Mouse (Mus musculus): ENCODE measurements around the gene Cd93.

Cd93 gene

DNA sequence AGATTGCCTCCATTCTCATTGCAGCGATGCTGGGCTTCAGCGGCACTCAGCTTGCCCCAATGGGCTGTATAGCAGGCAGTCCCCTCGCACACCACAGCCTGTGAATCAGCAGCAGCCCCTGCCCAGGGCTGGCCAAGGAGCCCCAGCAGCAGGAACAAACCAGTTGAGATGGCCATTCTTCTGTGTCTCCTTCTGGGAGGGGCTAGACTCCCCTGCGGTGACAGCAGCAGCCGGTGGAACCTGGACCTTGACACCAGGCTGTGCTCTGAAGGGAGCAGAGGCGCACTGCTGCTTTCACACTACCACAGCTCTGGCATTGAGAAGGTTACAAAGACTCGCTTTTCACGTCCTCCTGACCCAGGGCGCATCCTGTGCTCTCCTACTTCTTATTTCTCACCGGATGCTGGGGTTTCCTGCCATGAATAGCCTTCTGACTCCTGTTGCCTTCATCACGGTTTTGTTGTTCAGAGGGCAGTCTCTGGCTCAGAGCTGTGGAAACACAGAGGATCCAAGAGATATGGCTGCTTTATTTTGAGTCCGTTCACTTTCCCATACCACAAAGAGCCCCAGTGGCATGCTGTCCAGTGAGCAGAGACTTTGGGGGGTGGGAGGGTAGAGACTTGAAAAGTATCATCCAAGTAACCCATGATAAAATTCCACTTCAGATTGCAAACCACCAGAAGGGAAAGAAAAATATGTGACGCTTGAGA is at the start of gene Cd93:
Cd93 (minus strand) TSS at position 315 of the 710 bp plus-strand sequence.
- no peak for DNase-seq (ENCODE audit: low spot score in 2 of 2)

DNA sequence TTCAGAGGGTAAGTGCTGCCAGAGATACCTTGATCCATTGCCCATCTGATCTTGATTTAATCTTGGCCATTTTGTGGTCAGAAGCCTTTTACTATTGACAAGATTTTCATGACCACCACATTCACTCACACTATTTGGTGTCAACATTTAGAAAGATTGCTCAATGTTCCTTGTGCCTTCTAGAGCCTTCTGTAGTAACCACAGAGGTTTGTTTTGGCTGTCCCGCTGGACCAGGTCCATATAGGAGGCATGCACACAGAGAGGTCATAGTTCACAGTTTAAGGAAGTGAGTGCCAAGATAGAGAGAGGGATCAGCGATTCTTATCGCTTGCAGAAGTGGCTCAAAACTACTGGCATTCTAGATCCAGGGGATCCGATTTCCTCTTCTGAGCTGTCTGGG is 48.7 kb upstream of the Cd93 start:
- DNase-seq (ENCODE audit: low spot score in 2 of 2), result no peak

DNA sequence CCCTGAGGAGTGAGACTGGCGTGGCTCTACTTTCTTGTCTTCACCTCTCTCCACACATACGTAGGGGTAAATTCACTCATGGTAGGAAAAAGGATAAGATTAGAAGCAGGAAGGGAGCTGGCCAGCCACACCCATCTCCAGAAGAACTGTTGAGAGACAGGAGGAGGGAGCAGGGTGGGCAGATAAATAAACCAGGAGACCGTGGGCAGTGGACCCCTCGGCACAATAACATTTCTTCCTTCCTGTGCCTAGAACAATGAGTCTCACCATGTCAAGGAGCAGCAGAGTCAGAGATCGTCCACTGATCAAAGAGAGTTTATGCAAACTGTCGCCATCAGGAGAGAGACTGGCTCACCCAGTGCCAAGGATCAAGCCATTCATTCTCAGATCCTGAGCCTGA is 46.8 kb upstream of the Cd93 start:
- no peak for DNase-seq (ENCODE audit: low spot score in 2 of 2)

DNA sequence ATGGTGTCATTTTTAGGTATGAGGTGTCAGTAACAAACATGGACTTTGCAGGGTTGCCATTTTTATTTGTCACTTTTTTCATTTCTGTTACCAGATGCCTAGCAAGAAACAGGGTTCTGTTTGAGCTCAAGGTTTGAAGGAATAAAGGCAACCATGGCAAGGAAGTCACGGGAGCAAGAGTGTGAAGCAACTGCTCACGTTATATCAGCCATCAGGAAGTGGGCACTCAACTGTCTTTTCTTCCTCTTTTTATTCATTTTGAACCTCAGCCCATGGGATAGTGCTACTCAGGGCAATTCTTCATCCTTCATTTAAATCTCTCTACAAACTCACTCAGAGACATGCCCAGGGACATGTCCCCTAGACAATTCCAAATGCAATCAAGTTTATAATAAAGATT is 45.5 kb upstream of the Cd93 start:
- DNase-seq (ENCODE audit: low spot score in 2 of 2), result no peak

DNA sequence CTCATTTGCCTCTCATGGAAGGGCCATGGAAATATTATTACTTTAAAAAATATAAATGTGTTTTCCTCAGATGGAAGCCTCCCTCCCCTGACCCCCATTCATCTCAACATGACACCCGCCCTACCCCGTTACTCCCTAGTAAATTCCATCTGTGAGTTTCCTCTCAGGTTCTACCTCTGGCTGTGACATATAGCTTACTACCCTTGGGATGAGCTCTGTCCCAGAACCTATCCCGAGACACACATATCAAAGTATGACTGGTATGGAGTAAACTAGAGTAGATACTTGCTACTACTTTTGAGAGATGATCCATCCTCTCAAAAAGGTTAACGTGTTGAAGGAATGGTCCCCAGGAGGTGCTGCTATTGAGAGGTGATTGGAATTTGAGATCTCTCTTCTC is 42.2 kb upstream of the Cd93 start:
- DNase-seq (ENCODE audit: low spot score in 2 of 2), result no peak

DNA sequence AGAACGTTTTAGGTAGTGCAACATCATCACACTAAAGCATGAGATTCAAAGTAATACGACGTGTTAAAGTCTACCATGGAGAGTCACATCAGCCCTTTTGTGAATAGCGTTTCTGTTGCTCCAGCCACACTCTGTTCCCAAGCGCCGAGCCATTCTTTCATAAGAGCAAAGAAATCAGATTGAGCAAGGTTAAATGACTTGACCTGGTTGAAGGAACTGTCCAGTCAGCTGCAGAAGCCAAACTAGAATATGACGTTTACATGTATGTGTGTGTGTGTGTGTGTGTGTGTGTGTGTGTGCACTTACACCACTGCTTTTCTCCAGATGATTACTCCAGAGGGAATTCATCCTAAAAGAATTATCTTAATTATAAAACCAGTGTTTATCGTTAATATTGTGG is 37.0 kb upstream of the Cd93 start:
- no peak for DNase-seq (ENCODE audit: low spot score in 2 of 2)

DNA sequence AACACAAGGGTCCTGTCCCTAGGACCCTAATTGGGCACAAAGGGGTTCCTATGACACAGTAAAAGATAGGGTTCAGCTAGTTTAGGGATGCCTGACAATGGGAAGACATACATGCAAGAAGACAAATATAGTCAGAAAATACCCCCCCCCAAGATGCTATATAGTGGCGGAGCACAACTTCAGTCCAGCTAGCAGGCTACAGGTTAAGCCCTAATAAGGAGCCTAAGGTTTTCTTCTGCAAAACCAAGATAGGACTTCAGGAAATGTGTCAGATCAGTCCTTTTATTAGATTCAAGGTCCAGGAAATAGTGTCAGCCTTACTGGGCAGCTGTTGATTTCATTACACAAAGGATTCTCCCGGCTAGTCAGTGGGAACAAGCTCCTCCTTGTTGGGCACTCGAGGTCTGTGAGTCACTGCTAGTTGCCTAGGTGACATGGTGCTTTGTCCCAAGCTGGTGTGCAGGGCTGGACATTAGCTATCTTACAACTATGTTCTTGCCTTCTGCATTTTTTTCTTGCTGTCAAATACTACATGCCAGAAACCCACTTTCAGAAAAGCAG is 34.9 kb upstream of the Cd93 start:
- peak; percentile 8 to 10 for DNase-seq (ENCODE audit: low spot score in 2 of 2)

DNA sequence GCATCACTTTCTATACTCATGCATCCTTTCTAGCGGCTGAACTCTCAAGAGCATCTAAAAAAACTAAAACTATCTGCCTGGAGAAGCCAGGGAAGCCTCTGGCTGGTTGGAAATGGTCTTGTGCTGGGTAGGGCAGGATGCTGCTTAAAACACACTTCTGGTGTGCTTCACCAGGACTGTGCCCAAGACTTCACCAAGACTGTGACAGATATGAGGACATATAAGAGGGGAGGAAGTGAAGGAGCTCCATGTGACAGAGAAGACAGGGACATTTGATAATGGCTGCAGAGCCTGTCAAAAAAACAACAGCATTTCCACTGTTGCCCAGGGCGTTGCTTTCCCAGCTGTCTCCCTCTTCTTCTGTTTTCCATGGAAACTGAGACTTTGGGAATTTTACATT is 34.0 kb upstream of the Cd93 start:
- DNase-seq (ENCODE audit: low spot score in 2 of 2), result no peak

DNA sequence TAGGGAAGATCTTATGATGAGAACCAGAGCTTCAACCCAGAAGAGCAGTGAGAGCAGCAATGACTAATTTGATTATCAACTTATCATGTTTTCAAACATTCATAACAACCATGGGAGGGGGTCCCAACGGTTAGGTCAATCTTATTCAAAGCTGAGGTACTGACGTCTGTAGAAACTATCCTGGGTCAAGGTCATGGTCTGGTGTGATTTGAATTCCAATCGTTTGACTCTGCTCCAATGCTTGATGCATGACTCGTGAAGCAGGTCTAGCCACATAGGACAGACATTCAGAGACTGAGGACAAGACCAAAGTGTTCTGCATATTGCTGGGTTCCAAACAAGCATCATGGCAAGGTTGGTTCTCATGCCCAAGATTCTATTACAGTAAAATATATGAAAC is 33.2 kb upstream of the Cd93 start:
- no peak for DNase-seq (ENCODE audit: low spot score in 2 of 2)

DNA sequence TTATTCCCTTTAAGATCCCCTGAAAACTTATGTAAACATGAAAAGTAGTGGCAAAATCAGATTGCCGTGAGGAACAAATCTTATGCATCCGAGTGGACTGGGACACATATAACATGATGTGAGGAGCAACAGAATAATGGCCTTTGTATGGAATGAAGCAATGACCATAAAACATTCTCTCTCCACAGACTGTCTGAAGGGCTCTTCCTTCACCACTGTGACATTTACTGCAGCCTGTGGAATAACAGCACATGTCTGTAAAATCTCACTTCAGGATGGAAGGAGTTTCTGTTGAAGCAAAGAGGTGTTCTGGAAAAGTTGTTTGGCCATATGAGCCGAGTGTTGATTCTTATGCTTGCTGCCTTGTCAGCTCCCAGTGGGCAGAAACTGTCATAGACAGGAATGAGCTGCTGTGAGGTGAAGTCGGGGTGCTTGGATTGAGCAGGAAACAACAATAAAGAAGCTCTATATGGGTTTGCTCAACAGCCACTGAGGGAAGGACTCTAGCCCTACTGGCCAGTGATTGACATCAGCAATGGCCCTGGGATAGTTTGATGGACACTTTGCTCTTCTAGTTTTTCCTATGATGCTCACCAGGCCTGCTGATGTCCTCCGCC is 32.6 kb upstream of the Cd93 start:
- DNase-seq (ENCODE audit: low spot score in 2 of 2), result no peak

DNA sequence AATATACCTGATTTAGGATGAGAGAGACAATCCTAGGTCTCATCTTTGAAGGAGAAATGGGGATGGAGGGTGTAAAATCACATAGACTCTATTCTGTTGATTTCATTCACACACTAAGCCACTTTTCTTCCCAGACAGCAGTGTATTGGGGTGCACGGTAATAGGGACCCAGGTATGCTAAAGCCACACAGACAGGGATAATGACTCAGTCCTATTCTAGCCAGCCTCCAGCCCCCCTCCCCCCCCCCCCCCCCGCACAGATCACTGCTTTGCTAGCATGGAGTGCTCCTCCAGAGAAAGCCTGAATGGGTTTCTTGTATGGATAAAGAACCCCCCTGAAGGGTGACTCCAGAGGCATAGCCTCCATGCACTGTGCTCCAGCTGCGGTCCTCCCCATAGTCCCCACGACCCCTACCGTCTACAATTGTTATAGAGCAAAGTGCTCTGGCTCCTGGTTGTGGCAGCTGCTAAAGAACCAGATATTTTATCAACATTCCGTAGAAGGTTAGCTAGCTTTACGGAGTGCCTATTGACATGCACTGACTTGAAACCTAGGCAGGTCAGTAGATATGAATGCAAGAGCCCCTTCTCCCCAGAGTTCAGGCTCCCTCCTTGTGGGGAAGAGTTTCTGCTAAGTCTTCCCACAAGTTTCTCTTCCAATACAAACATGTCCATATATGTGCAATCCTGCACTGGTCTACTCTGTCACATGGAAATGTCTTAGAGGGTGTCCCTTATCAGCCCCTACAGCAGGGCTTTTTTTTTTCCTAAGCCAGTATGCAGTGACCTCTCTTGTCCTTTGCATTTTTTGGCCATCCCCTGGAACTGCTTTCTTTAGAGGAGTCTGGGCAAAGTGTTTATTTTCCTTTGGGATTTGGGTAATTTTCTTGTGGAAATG is 26.2 kb upstream of the Cd93 start:
- DNase-seq (ENCODE audit: low spot score in 2 of 2), result no peak

DNA sequence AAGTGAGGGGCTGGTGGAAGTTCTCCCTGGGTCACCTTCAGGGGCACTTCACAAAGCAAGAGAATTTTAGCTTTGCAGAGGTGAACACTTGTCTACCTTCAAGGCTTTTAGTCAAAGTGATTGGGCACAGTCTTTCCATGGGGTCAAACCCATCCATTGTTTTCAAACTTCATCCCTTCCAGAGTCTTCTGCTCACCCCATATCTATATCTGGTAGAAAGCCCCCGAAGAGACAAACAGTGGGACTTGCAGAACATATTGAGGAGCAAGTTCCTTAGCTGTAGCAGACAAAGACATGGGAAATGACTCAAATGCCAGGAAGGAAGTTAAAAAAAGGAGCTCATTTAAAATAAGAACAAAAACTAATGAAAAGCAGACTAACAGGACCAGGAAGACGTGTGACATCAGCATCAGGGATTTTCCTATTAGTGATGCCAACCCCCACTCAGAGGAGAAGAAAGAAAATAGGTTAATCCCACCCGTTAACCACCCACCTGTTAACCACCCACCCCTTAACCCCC is 24.6 kb upstream of the Cd93 start:
- no peak for DNase-seq (ENCODE audit: low spot score in 2 of 2)

DNA sequence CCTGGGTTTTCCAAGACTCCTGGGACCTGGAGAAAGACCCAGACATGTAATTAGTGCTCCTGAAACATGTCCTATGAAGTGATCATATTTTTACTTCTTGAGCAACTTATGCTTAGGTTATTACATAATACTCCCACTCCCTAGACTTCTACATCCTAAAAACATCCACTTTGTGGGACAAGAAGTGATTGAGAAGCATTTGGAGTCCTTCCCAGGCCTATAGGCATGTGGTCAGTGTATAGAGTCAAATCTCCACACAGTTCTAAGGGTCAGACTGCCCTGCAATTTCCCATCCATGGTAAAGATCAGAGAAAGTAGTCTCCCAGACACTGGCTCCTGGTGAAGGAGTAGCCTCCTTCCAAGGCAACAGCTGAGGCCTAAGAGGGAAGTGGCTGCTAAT is 12.0 kb upstream of the Cd93 start:
- DNase-seq (ENCODE audit: low spot score in 2 of 2), result no peak

DNA sequence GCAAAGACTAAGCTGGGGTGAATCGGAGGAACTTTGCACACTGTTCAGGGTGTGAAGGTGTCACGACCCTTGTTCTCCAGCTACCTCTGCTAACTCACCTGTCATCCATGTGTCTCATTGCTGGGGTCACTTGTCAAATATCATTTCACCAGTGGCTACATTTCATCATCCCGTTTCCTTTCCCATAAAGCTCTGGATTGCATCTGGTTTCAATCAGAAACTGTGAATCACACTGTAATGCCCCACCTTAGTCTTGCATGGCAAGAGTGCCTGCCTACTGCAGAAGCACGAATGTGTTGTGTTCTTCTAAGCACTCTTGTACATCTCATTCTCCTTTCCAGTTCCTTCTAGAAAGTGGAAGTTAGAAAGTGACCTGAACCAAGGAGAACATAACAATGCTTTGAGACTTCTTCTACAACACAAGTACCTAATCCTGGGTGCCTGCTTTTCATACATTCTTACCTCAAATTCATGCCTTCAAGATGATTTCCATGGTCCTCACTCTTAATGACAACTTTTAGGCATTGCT is 10.7 kb upstream of the Cd93 start:
- no peak for DNase-seq (ENCODE audit: low spot score in 2 of 2)

DNA sequence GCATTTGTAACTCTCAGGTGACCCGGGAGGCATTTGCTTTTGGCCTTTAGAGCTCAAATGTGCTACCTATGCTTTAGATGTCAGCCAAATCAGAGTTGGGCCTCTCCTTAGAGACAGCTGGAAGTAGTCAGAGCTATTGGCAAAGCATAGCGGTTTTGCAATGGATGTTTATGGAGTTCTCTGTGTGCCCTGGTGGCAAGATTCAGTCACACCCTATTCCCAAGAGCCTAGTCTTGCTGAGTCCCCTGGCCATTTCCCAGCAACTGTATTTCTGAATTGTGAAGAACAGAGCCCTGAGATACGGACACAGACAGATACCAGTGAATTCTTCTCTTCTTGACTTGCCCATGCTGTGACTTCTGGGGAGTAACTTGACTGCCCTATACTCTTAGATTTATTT is 9.7 kb upstream of the Cd93 start:
- no peak for DNase-seq (ENCODE audit: low spot score in 2 of 2)

DNA sequence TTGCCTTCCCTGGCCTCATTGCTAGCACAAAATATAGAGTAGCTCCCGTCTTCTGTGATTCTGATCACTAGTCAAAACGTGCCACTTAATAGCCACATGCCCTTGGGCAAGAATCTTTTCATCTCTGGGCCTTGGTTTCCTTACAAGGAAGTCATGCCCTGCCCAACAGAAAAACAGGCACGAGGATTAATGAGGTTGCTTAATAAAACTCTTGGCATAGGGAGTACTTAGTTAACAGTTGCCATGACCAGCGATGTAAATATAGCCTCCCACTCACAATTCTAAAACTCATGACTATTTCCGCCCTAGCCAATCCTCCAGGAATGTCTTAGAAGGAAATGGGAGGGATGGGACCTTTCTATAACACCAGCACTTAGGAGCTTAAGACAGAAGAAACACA is 8.1 kb upstream of the Cd93 start:
- no peak for DNase-seq (ENCODE audit: low spot score in 2 of 2)

DNA sequence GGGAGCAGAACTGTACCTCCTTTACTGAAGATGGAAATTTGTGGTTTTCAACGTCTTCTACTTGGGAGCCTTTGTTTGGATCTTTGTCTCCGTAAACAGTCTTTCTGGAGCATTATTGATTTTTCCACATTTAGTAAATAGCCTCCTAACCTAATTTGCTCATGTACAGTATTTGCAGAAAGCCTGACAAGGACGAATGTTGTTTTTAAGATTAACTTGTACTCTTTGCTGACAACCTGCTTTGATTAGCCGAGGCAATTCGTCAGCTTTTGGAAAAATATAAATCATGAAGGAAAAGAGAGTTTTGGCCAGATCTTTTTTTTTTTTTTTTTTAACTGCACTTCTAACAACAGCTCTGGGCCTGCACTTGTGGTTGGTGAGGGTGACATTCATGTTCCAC is 7.3 kb upstream of the Cd93 start:
- no peak for DNase-seq (ENCODE audit: low spot score in 2 of 2)

DNA sequence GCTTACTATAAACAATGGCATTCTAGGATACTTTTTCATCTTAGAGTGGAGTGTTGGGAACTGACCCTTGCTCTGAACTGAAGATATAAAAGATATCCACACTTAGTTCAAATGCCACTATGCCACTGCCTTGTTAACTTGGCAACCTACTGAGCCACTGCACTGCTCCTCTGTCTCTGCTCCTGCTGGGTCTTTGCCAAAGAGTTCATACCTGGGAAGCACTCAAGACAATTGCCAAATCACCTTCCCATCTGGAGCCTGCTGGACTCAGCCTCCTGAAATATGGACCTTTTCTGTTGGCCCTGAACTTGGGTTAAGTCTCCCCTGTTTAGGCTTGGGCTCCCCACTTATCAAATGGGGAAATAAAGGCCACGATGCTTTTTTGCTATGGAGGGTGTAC is 6.3 kb upstream of the Cd93 start:
- DNase-seq (ENCODE audit: low spot score in 2 of 2), result no peak

DNA sequence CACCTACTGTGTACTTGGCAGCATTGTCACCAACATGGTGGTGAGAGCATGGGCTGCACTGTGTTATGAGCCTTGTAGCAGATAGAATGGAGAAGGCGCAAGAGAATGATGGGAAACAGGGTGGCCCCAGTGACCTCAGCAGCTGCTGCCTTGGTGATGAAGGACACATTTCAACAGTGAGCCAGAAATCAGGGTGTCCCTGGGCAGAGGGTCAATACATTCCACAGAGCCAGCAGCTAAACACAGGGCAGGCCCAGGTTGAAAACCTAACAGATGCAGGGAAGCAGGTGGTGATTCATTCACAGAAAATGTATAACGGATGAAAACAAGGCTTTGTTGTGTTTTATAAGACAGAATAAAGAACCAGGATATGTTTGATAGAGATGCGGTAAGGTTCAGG is 3.1 kb upstream of the Cd93 start:
- DNase-seq (ENCODE audit: low spot score in 2 of 2), result no peak

DNA sequence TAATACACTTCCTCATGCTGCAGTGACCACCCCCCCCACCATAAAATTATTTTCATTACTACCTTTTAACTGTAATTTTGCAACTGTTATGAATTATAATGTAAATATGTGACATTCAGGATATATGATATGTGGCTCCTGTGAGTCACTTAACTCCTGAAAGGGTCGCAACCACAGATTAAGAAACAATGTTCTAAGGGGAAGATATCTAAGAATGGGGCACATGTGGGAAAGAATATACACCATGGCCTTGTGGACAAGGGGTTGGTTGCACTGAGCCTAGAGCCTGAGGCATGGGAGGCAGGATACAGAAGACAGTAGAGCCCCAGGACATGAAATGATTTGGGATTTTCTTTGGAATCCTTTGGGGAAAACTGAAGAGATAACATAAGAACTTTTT is 2.3 kb upstream of the Cd93 start:
- DNase-seq (ENCODE audit: low spot score in 2 of 2), result no peak

DNA sequence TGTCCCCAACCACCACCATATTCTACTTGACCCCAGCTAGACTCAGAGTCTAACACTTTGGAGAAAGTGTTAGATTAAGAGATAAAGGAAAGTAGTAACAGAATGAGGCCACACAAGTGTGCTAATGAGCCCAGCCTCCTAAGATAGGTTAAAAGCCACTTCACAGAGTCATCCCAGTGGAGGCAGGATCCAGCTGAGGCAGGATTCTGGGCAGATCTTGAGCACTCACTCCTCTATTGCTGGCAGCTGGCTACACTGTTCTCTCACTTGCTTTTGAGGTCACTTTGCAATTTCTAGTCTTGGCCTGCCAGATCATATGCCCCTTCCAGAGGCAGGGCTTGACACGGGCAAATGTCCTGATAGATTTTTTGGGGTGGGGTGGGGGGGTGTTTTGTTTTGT is 1.1 kb upstream of the Cd93 start:
- DNase-seq (ENCODE audit: low spot score in 2 of 2), result no peak

DNA sequence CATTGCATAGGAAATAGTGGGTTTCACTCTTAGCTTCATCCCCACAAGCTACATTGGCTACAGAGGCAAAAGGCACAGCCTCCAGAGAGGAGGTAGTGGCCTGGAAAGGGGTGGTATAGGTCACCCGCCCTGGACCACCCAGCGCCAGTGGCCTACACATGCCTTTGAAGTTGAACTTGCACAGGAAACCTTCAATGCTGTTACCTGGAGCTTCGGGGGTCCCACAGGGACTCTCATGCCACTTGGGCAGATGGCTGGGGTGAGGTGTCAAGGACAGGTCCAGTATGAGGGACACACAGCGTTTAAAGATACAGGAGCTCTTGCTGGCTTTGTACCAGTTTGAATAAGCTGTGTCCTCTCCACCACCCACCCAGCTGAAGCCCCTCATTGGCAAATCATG is 653 bp downstream of the Cd93 start:
- DNase-seq (ENCODE audit: low spot score in 2 of 2), result no peak

All from frontal cortex, postnatal 10 days (tissue).